Mouse (Mus musculus): Measurements from ENCODE around the gene Klk1.
"Not testable (repeated sequence)": the region's sequence is repeated elsewhere in the genome, so short reads cannot be mapped to it uniquely, and the experiment has no call there.

Klk1 gene

DNA sequence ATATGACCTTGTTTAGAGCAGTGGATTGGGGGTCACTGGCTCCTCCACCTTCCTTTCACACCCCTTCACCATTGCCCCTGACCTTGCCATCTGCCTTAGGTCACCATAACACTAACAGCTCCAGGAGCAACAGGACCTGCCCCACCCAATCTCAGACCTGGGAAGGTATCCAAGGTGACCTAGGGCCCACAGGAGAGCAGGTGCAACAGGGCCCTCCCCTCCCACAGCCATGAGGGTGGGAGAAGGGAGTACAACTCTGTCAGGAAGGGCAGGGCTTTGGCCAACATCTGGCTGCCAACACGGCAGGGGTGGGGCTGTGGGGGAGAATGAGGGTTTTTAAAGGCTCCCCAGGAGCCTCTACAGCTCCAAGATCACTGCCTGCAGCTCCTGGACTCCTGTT, at the start of gene Klk1:
TSS of gene Klk1 (plus strand) at position 285 of the 400 bp plus-strand sequence.
- no peak for DNase-seq

DNA sequence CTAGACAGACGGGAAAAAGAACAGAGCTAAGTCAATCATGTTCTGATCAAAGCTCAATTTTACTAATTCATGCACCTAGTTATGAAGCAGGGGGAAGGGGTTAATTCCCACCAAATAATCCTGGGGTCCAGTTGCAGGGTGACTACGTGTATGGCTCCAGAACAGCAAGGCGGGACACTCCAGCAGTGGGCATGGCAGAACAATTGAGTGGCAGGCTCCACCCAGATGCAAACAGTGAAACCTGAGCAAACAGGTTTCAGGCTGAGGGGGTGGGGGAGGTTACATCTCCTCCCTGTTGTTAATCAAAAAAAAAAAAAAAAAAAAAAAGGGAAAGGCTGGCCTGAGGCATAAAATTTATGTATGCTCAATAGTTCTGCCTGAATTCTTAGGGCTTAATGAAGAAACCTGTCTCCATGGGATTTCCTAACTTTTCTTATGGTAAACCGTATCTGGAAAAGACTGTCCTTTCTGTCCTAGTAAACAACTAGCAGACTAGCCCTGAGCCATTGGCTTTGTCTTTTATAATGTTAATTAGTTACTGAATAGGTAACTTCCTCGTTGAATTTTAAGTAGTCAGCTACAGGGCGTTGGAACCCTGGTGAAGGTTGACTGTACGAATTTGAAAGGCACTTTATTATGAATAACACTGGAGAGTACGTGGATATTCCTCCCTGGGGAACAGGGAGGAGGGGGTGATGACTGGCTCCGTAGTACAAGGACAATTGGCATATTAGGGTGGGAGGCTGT, 45.7 kb upstream of the Klk1 start:
- DNase-seq: no peak

DNA sequence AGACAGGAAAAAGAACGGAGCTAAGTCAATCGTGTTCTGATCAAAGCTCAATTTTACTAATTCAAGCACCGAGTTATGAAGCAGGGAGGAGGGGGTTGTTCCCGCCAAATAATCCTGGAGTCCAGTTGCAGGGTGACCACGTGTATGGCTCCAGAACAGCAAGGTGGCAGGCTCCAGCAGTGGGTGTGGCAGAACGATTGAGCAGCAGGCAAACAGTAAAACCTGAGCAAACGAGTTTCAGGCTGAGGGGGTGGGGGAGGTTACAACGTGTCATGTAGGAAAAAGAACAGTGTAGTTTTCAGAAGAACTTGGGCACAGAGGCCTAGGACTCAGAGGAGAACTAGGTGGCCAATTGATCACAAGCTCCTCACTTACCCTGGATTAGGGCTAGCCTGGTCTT, 38.6 kb upstream of the Klk1 start:
- DNase-seq: not testable (repeated sequence)

DNA sequence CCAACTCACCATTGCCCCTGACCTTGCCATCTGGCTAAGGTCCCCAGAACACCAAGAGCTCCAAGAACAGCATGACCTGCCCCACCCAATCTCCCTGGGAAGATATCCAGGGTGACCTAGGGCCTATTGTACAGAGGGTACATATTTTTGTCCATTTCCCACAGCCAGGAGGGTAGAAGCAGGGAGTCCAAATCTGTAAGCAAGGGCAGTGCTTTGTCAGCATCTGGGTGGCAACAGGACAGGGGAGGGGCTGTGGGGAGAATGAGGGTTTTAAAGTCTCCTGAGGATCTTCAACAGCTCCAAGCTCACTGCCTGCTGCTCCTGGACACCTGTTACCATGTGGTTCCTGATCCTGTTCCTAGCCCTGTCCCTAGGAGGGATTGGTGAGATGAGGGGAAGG, 37.2 kb upstream of the Klk1 start, which contains the start of gene Klk1b24:
TSS of gene Klk1b24 (plus strand) at position 301 of the 400 bp plus-strand sequence.
- not testable (repeated sequence) for DNase-seq

DNA sequence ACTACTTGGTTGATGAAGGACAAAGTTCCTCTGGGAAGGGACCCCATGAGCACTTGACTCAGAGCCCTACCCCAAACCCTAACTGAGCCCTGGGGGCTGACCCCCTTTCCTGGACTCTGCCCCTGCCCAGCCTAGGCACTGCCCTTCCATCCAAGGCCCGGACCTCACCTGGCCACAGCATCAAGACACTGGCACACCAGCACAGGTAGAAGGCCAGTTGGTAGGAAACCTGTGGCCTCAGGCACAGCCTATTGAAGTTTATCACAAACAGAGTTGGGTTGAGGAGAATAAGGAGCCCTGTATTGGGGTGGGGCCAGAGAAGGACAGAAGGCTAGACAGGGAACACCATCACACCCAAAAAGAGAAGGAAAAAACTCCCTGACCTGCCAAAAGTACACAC, 31.7 kb upstream of the Klk1 start:
- not testable (repeated sequence) for DNase-seq

DNA sequence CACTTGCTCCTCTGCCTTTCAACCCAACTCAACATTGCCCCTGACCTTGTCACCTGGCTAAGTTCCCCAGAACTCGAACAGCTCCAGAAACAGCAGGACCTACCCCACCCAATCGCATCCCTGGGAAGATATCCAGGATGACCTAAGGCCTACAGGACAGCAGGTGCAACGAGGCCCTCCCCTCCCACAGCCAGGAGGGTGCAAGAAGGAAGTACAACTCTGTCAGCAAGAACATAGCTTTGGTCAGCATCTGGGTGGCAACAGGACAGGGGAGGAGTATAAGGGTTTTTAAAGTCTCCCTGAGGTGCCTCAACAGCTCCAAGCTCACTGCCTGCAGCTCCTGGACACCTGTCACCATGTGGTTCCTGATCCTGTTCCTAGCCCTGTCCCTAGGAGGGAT, 27.3 kb upstream of the Klk1 start, which contains the start of gene Klk1b3:
TSS of gene Klk1b3 (plus strand) at position 301 of the 400 bp plus-strand sequence.
- no peak for DNase-seq

DNA sequence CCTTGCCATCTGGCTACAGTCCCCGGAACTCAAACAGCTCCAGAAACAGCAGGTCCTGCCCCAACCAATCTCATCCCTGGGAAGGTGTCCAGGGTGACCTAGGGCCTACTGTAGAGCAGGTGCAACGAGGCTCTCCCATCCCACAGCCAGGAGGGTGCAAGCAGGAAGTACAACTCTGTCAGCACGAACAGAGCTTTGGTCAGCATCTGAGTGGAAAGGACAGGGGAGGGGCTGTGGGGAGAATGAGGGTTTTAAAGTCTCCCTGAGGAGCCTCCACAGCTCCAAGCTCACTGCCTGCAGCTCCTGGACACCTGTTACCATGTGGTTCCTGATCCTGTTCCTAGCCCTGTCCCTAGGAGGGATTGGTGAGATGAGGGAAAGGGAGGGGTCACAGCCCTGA, 18.0 kb upstream of the Klk1 start, which contains the start of gene Klk1b4:
TSS of gene Klk1b4 (plus strand) at position 301 of the 400 bp plus-strand sequence.
- DNase-seq: not testable (repeated sequence)

DNA sequence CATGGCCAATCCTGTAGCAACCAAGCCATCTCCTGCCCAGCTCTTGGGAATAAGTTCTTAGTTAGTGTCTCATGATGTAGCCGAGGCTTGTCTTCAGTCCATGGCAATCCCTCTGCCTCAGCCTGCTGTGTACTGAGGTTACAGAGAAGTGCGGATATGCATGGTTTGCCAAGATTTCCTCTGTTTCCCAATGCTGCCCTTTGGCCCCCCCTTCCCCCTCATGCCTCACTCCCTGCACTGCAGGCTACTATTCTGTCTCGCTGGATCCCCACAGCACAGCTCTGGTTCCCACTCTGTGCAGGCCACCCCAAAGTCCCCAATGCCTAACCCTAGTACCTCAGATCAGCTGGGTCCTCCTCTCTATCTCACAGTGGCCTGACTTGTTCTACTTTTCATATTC, 16.9 kb upstream of the Klk1 start:
- DNase-seq: no peak

DNA sequence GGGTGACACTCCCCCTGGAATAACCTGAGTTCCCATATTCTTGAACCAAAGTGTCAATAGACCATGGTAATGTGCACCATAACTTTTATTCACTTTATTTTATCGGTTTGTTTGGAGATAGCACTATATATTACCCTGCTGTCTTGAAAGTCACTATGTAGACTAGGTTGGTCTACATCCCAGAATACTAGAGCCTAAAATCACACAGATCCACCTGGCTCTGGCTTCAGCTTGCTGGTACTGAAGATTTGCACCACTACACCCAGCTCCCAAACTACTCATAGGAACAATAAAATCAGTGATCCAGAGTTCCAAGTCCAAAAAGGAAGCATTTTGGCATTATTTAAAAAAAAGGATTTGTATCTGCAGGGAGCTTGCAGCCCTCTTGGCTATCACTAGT, 9.5 kb upstream of the Klk1 start, which contains the start of gene Klk1b5:
TSS of gene Klk1b5 (plus strand) at position 301 of the 400 bp plus-strand sequence.
- no peak for DNase-seq

DNA sequence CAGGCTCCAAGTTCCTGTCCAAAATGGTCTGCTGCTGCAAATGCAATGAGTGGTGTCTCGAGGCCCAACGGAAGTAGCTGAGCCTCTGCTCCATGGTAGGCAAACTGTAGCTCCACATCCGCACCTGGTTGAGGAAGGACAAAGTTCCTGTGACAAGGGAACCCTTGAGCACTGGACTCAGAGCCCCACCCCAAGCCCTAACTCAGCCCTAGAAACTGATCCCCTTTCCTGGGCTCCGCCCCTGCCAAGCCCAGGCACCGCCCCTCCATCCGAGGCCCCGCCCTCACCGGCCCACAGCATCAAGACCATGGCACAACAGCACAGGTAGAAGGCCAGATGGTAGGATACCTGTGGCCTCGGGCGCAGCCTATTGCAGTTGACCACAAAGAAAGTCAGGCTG, 3.6 kb upstream of the Klk1 start:
- DNase-seq: not testable (repeated sequence)

DNA sequence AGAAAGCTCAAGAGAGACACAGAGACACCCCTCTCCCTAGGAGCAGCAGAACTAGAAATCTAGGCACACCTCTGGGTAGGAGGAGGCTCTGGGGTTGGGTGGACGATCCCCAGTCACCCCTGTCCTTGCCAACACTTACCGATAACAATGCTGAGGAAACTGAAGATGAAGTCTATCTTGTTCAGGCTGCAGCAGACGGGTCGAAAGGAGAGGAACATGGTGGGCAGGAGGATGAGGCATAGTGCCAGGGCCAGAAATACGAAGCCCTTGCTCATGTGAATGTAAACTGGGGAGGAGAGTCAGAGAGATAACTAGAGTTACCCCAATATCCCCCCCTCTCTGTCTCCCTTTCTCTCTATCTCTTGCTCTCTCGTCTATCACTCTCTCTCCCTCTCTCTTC, 2.8 kb upstream of the Klk1 start:
- not testable (repeated sequence) for DNase-seq

DNA sequence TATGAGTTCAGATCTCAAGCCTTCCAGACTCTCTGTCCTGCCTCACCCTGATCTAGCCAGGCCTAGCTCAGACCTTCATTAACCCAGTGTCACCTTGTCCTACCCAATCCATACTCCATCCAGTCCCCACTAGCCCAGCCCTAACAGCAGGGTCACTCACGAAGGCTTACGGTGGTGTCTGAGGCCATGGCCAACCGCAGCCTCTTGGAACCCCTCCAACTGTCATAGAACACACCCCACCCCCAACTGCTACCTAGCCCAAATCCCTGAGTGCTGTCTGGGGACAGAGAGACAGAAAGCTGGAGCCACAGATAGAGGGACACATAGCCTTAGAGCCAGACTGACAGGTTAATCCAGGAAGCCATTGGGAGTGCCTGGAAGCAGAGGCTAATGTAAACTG, 10.7 kb downstream of the Klk1 start, which contains the start of gene Gm36864:
TSS of gene Gm36864 (plus strand) at position 269 of the 400 bp plus-strand sequence.
- no peak for DNase-seq

DNA sequence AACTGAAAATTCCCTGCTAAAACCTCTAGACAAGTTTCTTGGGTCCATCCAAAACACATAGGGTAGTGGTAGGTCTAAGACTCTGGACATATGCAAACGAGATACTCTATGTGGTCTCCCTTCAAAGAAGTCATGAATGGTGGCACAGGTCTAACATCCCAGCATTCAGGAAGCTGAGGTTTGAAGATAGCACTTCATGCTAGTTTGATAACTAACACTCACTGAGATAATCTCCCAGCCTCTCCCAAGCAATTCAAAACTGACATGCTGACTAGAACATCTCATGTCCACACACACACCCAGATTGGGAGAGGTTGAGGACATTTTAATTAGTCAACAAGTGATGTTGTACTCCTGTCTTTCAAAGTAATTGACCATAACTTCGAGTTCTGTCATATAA, 14.8 kb downstream of the Klk1 start:
- DNase-seq: no peak

DNA sequence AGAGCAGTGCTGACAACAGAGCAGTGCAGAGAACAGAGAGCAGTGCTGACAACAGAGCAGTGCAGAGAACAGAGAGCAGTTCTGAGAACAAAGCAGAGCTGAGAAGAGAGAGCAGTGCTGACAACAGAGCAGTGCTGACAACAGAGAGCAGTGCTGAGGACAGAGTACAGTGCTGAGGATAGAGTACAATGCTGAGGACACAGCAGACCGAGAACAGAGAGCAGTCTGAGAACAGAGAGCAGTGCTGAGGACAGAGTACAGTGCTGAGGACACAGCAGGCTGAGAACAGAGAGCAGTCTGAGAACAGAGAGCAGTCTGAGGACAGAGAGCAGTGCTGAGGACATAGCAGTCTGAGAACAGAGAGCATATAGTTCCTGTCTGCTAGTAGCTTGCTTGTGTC, 15.6 kb downstream of the Klk1 start:
- DNase-seq: no peak

DNA sequence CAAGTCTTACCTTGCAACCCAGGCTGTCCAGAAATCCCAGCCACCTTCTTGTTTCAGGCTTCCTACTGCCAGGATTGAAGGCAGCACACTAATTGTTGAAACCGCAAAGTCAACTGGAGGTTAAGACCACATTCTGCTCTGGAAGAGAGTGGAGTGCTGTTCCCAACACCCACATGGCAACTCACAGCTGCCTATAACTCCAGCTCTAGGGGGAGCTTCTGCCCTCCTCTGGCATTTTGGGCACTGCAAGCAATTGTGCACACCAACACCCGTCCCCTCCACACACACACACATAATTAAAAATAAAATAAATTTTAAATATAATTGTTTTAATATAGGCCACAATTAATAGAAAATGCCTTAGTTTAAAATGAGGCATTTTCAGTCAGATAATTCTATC, 16.0 kb downstream of the Klk1 start:
- no peak for DNase-seq

DNA sequence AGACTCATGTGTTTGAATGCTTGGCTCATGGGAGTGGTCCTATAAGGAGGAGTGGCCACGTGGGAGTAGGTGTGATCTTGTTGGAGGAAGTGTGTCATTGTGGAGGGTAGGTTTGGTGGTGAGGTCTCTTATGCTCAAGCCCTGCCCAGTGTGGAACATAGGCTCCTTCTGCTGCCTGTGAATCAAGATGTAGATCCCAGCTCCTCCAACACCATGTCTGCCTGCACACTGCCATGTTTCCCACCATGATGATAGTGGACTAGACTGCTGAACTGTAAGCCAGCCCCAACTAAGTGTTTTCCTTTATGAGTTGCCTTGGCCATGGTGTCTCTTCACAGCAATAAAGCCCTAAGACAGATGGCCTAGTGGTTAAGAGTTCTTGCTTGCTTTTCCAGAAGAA, 18.9 kb downstream of the Klk1 start:
- no peak for DNase-seq

DNA sequence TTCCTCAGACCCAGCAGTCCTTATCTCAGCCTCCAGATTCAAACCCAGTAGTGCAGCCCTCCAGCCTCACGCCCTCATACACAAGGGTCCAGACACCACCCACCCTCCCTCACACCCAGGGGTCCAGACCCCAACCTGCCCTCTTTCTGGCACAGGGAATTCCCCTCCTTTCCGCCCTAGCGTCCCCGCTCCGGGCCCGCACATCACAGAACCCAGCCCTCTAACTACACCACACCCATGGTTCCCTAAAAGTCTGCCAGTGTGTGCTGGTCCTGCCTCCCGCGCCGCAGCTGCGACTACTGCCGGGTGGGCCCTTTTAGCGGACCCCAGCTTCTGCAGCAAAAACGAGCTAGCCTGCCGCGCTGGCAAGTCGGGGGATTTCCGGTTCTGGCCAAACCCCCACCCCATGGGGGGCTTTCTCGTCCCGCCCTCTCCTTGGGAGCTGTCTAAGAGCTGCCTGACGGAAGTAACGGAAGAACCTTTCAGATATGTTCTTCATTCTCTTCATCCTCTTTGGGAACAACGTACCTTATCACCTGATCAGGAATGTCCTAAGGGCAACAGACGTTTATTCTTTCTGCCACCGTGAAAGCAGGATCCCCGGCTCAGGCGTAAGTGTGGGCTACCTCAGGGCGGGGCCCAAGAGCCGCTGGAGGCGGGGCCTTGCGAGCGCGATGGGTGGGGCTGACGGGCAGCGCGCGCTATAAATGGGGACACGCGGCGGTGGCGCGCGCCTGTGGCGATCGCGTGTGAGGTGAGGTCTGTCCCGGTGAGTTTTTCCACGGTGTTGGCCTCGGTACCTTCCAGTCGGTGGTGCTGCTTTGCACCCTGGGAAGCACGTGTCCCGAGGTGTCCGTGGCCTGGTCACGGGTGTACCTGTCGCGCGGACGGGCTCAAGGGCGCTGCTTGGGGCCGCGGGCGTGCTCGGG, 21.2 kb downstream of the Klk1 start, which contains the start of the genes 1700028J19Rik and 2410002F23Rik:
TSS of gene 1700028J19Rik (minus strand) at position 641 of the 929 bp plus-strand sequence.
TSS of gene 2410002F23Rik (plus strand) at position 668 of the 929 bp plus-strand sequence.
- DNase-seq: peak; percentile 90

DNA sequence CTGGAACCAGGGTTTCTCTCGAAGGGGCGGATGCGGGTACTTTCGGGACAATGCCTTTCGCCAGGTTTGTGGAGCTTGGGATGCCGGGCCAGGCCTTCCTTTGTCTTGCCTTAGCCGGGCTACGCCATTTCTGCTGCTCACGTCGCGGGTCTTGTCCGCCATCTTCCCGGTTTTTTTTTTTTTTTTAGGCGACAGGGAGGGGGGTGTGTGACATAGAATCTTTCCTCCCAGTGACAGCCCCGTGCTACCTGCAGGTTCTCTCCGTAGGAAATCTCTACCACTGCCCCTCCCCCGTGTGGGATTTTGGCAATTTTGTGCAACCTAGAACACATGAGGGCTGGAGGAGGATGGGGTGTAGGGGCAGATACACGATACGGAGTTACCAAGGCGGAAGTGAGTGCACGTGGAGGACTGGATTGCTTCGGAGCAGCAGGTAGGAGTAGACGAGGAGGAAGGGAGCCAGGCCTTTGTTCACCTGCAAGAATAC, 21.9 kb downstream of the Klk1 start:
- DNase-seq: no peak

DNA sequence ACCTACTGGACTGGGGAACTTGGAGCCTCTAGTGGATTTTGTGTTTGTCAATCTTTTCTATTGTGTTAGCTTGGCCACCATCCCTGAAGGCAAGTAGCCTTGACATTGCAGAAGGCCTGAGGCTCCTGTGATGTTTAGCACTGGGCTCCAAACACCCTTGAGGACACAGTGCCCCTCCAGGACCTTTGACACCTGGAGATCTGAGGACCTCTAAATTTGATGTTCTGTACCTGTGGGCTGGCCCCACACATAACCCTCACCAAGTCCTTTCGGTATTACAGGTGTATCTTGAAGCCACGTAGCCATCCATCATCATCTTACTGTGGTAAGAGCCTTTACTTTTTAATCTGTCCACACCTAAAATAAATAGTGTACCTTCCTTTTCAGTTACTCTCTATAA, 22.8 kb downstream of the Klk1 start:
- no peak for DNase-seq

DNA sequence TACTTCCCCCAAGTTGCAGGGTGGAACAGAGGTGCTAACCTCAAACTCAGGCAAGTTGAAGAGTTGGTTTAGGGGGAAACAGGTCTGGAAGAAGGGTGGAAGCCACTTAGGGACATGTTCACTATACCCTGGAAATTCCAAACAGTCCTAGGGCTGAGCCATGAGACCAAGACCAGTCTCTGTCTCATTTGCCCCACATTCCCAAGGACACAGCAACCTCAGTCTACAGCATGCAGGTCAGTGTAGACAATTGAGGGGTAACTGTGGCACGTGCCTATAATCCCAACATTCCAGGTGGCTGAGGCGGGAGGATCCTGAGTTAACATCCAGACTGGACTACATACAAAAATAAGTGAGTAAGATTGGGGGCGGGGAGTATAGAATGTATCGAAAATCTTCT, 24.1 kb downstream of the Klk1 start:
- no peak for DNase-seq

DNA sequence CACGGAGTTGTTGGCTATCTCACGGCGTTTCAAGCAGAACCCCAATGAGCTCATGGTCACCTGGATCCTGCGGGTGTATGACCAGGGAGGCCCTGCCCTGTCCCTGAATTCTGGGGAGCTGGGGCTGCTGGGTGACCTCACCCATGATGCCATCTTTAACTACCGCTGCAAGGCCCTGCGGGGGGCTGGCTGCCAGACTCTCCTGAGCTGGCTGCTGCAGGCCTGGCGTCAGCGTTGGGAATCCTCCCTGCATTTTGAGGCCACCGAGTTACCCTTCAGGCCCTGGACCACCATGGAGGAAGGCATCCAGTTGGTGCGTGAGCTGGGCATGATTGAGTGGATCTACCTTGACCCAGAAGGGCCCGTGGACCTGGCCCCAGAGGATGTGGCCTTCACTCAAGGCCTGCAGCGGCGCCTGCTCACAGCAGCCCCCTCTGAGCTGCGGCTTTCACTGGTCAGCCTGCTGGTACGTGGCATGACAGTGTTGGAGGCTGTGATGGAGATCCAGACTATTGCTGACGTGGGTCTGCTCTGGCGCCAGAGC, 25.6 kb downstream of the Klk1 start:
- not testable (repeated sequence) for DNase-seq

DNA sequence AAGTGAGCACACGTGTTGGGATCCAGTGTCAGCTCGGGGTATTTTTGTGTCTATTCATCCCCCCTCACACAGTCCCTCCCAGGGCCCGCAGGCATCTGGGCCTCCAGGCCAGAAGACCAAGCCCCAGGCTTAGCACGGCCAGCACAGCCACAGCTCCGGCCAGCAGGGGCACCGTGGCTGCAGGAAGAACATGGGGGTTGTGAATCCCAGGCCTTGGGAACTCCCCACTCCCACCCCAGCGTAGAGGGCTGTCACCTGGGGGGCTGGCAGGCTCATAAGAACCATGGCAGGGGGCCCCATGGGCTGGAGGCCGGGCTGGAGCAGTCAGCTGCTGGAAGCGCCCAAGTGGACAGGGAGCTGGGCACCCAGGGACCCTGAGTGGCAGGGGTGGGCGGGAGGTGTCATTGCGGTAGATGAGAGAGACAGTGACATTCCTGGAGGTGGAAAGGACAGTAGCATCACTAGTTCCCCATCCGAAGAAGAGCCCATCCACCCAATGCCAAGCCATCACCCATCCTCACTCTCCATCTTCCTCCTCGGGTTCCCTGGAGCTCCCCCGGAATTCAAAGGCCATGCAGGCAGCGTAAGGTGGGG, 28.0 kb downstream of the Klk1 start:
- no peak for DNase-seq
